Mouse (Mus musculus) right cerebral cortex, postnatal 36 days (tissue): ENCODE measurements around the gene Tgm4.

Source experiments
- DNase-seq, 2 experiments: peaks; one replicate each; pipeline ENCODE4 v3.0.0; 2022; ENCODE audit warnings: low spot score in 2 of 2, mixed read lengths in 1 of 2

The Tgm4 gene

GRCm38 (mm10) chr9:123034426-123034825, at the start of gene Tgm4:
Tgm4 (plus strand) TSS chr9:123034726.
- no peak for DNase-seq

- DNase-seq, result no peak
Measured at GRCm38 (mm10) chr9:122998406-122999192, 35.9 kb upstream of the Tgm4 start.

GRCm38 (mm10) chr9:122999193-122999586, 35.3 kb upstream of the Tgm4 start:
- no peak for DNase-seq

- DNase-seq, result no peak
Measured at GRCm38 (mm10) chr9:123004718-123005117, 29.8 kb upstream of the Tgm4 start.

- no peak for DNase-seq
Measured at GRCm38 (mm10) chr9:123006071-123006470, 28.5 kb upstream of the Tgm4 start.

GRCm38 (mm10) chr9:123020995-123021631, 13.4 kb upstream of the Tgm4 start, which contains the start of gene Tmem42:
Tmem42 (plus strand) TSS chr9:123021326.
- DNase-seq, result peak; percentile 79 to 81

DNA sequence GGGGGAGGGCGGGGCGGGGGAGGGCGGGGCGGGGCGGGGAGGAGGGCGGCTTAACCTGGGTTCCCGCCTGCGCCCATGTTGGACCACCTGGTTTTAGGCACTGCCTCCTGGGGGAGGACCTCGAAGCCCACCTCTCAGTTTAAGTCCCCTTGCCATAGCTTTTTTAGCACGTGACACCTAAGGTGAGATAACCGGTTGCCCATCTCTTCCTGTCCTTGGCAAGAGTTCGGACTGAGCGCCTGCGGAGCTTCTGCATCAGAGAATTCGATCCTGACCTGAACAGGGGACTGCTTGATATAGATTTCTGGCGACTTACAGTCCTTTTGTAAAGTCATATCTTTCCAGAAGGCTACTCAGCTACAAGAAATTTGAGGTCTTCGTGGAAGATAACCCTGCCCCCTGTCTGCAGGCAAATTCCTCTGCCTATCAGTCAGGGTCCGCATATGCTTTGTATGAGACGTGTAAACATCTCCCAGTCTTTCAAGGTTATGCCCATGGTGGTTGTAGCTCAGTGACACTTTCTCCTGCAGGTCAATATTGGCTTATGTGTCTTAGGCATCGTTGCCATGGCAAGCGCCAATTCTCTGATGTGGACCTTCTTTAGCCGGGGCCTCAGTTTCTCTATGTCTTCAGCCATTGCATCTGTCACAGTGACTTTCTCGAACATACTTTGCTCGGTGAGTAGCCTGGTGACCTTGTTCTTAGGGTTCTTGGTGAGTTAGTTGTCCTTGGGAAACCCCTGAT, 12.7 kb upstream of the Tgm4 start:
- peak; percentile 3 to 13 for DNase-seq

DNA sequence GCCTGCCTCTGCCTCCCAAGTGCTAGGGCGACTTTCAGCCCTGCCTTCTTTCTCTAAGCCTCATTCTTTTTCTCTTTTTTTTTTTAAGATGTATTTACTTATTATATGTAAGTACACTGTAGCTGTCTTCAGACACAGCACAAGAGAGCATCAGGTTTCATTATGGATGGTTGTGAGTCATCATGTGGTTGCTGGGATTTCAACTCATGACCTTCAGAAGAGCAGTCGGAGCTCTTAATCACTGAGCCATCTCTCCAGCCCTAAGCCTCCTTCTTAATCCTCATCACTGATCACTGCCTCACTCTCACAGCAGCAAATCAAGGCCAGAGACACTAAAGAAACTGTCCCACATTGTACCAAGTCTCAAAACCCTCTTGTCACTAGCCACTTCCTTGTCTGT, 10.3 kb upstream of the Tgm4 start:
- DNase-seq, result no peak

DNA sequence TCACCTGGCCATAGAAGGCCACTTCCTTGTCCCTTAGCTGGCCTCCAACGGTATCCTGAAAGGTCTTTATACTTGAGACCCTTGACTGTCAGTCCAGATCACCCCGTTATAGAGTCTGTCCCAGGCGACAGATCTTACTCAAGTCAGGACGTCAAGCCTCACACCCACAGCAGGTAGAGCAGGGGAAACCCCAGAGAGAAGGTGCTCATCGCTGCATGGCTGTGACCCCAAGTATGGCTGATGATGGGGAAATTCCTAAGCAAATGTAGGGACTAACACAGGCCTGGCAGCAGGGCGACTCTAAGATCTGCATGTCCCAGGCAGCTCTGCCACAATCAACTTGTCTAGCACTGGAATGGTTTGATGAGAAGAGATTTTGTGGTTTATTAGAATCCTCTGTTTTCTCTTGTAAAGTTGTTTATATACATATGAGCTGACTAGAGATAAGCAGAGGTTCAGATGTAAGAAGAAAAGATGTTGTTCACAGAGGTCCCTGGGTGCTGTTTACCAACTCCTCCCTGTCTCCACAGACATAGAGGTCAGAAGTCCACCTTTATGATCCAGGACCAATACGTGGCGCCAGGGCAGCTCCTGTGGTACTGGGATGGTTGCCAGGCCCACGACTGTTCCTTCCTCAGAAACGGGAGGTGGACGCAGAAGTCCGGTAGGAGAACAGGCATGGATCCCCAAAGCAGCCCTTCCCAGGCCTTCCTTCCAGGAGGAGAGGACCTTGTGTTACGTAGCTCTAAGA, 2.9 kb upstream of the Tgm4 start:
- no peak for DNase-seq

DNA sequence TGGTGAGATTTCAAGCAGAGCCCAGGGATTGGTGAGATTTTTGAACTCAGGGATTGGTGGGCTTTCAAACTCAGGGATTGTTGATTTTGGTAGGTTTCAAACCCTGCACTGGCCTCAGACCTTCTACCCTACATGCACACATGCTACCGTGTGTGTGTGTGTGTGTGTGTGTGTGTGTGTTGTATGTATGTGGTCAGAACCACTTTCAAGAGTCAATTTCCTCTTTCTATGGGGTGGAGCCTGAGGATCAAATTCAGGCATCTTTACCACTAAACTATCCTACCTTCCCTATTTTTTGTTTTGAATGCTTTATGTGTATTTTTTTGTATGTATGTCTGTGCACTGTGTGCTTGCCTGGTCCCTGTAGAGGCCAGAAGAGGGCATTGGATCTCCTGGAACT, 13.1 kb downstream of the Tgm4 start:
- DNase-seq, result no peak

DNA sequence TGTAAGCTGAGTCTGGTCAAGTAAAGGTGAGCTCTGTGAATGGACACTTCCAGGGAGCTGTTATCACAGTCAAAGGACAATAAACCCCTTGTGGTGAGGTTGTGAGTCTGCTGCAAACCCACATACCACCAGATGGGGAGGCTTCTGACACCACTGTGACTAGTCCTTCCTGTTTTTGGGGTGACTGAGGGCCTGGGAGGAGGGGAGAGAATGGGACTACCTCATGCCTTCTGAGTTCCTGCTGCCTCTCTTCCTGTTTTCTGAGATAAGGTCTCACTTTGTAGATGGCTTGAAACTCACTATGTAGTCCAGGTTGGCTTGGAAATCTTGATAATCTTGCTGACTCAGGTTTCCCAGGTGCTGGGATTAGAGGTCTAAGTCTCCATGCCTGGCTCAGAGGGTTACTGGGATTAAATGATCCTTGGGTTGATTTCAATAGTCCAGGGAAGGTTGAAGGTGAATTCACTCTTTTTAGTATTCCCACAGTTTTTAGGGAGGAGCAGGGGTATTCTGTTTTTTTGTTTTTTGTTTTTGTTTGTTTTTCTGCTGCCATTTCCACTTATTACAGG, 24.3 kb downstream of the Tgm4 start:
- no peak for DNase-seq

DNA sequence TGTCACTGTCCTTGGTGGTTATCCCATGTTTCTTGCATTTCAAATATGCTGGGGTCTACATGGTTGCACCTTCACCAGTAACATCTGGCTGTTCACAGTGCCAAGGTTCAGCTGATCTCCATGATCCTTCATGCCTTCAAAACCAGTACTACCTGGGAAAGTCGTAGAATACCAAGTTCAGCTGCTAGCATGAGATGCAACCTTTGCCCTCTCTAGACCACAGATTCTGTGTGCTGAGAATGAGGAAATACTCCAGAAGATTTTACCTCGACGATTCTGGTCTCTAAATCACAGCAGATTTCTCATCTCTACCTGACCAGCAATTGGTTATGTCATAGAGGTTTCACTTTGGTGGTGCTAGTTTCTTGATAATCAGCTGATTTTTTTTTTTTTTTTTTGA, 25.6 kb downstream of the Tgm4 start:
- no peak for DNase-seq

DNA sequence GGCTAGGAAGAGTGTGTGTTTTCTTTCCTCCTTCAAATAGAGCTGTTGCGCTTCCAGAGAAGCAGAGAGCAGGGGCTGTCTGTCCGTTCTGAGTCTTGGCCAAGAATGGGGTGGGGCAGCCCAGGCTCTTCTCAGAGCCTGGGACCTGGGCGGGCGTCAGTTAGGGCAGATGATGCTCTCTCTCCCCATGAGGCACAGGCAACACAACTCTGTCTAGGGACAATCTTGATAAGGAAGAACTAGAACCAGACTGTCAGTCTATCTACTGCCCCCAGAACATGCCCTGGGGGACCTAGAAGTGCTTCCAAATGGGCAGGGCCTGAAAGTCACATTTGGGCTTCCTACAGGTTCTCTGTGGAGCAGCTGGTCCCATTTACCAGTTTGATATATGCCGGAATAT, 44.6 kb downstream of the Tgm4 start:
- DNase-seq, result no peak

DNA sequence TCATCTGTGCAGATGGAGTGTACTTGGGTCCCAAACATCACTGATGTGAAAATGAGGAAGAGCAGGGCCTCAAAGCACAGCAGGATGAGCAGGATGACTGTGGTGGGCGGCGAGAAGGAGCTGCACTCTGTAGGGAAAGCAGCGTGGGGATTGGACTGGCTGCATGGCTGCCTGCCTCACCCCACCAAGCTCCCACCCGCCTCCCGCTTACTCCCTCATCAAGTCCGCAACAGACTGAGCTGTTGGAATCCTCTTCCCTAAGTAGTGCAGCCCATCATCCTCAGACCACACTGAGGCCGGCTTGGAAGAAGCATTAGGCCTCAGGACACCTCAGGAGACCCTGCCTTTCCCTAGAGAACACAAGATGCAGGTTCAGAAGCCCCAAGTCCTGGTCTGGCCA, 45.8 kb downstream of the Tgm4 start:
- DNase-seq, result no peak

- no peak for DNase-seq
Measured at GRCm38 (mm10) chr9:123080796-123081195, 46.3 kb downstream of the Tgm4 start.

DNA sequence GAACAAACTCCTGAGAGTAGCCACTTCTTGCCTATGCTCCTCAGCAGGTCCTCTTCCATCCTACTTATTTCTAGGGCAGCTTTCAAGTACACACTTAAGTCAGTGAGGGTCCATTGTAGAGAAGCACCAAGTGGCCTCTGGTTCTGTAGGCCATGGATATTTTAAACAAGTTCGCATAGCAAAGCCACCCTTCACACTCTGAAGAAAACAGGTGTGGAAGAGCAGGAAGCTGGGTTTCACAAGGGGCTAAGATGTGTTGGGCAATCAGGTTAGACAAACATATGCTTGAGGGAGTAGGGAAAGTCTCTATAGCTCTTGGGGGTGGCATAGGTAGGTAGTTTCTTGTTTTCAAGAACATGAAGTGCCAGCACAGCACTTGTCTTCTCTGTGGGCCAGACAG, 50.8 kb downstream of the Tgm4 start:
- no peak for DNase-seq

DNA sequence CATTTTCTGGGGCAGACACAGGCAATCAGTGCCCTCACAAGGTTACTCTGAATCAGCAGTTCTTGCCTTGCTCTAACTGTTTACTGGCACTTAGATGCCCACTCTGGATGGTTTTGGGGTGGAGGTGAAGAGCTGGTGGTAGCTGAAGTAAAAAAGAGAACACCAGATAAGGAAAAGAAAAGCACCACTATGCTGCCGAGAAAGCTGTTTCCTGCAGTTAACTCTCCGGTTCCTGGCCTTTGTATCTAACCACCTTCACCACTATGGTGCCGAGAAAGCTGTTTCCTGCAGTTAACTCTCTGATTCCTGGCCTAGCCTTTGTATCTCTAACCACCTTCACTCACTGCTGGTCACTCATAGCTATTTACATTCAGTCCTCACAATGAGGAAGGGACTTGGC, 53.0 kb downstream of the Tgm4 start:
- DNase-seq, result no peak

GRCm38 (mm10) chr9:123090844-123091243, 56.3 kb downstream of the Tgm4 start:
- no peak for DNase-seq

DNA sequence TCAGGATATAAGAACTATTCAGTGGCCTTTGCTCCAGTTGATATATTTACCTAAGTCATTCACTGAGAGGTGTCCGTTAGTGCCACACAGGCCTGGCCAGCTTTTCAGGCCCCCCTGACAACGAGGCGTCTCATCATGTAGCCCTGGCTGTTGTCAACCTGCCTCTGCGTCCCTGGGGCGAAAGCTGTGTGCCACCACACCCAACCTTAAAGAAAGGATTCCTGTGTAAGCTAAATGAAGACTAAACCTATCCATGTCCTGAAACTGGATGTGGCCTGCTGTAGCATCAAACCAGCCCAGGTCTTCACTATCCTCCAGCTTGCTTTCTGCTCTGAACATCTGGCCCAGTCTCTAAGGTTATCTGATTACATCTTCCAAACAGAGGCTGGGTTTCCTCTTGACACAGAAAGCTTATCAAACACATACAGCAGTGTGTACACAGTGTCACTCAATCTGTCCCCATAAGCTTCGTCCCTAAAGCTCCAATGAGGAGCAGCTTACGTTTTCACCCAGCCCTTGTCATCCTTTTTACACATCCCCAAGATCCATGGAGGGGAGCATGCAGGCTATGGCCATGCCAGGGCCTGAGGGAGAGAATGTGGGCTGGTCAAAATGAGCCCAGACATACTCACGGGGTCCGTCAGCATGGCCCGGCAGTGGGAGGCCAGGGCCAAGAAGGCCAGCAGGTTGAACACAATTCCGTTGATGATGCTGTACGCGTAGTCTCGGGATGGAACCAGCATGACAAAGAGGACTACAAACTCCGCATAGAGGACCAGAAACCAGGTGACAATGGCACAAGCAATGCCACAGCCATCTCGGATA, 65.3 kb downstream of the Tgm4 start:
- no peak for DNase-seq

GRCm38 (mm10) chr9:123103425-123103824, 68.9 kb downstream of the Tgm4 start:
- DNase-seq, result no peak

GRCm38 (mm10) chr9:123104362-123104761, 69.8 kb downstream of the Tgm4 start:
- no peak for DNase-seq
